Mouse (Mus musculus): Measurements from ENCODE around the gene Chmp5. TPM values are rescaled to one million over a fixed set of nuclear protein-coding genes. Genes with fewer than 3 reads are reported as not detected.

The Chmp5 gene
- 92.7 and 116 TPM in 2 replicates for total RNA-seq (2017)

GRCm38 (mm10) chr4:40948160-40948708 lies at the start of gene Chmp5, which contains the start of gene Bag1:
Gene Chmp5 (plus strand): TSS chr4:40948407.
Gene Bag1 (minus strand): TSS chr4:40948294.
- ATAC-seq (replicated peaks in 1 of 2; ENCODE audit: insufficient read depth in 1 of 2, low FRiP score in 2 of 2, low TSS enrichment in 1 of 2, low read depth in 1 of 2, poor library complexity in 2 of 2, severe bottlenecking in 2 of 2) = peak; percentile 93 to 98

GRCm38 (mm10) chr4:40898476-40899044 lies 49.6 kb upstream of the Chmp5 start:
- no peak for ATAC-seq (replicated peaks in 1 of 2; ENCODE audit: insufficient read depth in 1 of 2, low FRiP score in 2 of 2, low TSS enrichment in 1 of 2, low read depth in 1 of 2, poor library complexity in 2 of 2, severe bottlenecking in 2 of 2)

GRCm38 (mm10) chr4:40899264-40899663 lies 48.9 kb upstream of the Chmp5 start:
- no peak for ATAC-seq (replicated peaks in 1 of 2; ENCODE audit: insufficient read depth in 1 of 2, low FRiP score in 2 of 2, low TSS enrichment in 1 of 2, low read depth in 1 of 2, poor library complexity in 2 of 2, severe bottlenecking in 2 of 2)

GRCm38 (mm10) chr4:40900071-40900470 lies 48.1 kb upstream of the Chmp5 start:
- ATAC-seq (replicated peaks in 1 of 2; ENCODE audit: insufficient read depth in 1 of 2, low FRiP score in 2 of 2, low TSS enrichment in 1 of 2, low read depth in 1 of 2, poor library complexity in 2 of 2, severe bottlenecking in 2 of 2) = no peak

- ATAC-seq (replicated peaks in 1 of 2; ENCODE audit: insufficient read depth in 1 of 2, low FRiP score in 2 of 2, low TSS enrichment in 1 of 2, low read depth in 1 of 2, poor library complexity in 2 of 2, severe bottlenecking in 2 of 2) = no peak
These were observed 47.6 kb upstream of the Chmp5 start for GRCm38 (mm10) chr4:40900612-40901011.

GRCm38 (mm10) chr4:40906298-40906697 lies 41.9 kb upstream of the Chmp5 start:
- ATAC-seq (replicated peaks in 1 of 2; ENCODE audit: insufficient read depth in 1 of 2, low FRiP score in 2 of 2, low TSS enrichment in 1 of 2, low read depth in 1 of 2, poor library complexity in 2 of 2, severe bottlenecking in 2 of 2) = peak; percentile 46 to 58; a peak in 1 of 4 replicates

GRCm38 (mm10) chr4:40908261-40908969 lies 39.8 kb upstream of the Chmp5 start:
- ATAC-seq (replicated peaks in 1 of 2; ENCODE audit: insufficient read depth in 1 of 2, low FRiP score in 2 of 2, low TSS enrichment in 1 of 2, low read depth in 1 of 2, poor library complexity in 2 of 2, severe bottlenecking in 2 of 2) = no peak

- ATAC-seq (replicated peaks in 1 of 2; ENCODE audit: insufficient read depth in 1 of 2, low FRiP score in 2 of 2, low TSS enrichment in 1 of 2, low read depth in 1 of 2, poor library complexity in 2 of 2, severe bottlenecking in 2 of 2) = peak; percentile 47 to 68; a peak in 2 of 4 replicates
These were observed 33.8 kb upstream of the Chmp5 start for GRCm38 (mm10) chr4:40914287-40914867.

- ATAC-seq (replicated peaks in 1 of 2; ENCODE audit: insufficient read depth in 1 of 2, low FRiP score in 2 of 2, low TSS enrichment in 1 of 2, low read depth in 1 of 2, poor library complexity in 2 of 2, severe bottlenecking in 2 of 2) = no peak
These were observed 32.3 kb upstream of the Chmp5 start for GRCm38 (mm10) chr4:40915947-40916346.

- no peak for ATAC-seq (replicated peaks in 1 of 2; ENCODE audit: insufficient read depth in 1 of 2, low FRiP score in 2 of 2, low TSS enrichment in 1 of 2, low read depth in 1 of 2, poor library complexity in 2 of 2, severe bottlenecking in 2 of 2)
These were observed 31.5 kb upstream of the Chmp5 start for GRCm38 (mm10) chr4:40916592-40917155.

GRCm38 (mm10) chr4:40919785-40920184 lies 28.4 kb upstream of the Chmp5 start, which contains the start of gene Spink4:
Gene Spink4 (plus strand): TSS chr4:40920052.
- ATAC-seq (replicated peaks in 1 of 2; ENCODE audit: insufficient read depth in 1 of 2, low FRiP score in 2 of 2, low TSS enrichment in 1 of 2, low read depth in 1 of 2, poor library complexity in 2 of 2, severe bottlenecking in 2 of 2) = peak in 1 of 2 experiments; percentile 49; a peak in 2 of 4 replicates

GRCm38 (mm10) chr4:40920576-40920975 lies 27.6 kb upstream of the Chmp5 start:
- ATAC-seq (replicated peaks in 1 of 2; ENCODE audit: insufficient read depth in 1 of 2, low FRiP score in 2 of 2, low TSS enrichment in 1 of 2, low read depth in 1 of 2, poor library complexity in 2 of 2, severe bottlenecking in 2 of 2) = no peak

GRCm38 (mm10) chr4:40921288-40921687 lies 26.9 kb upstream of the Chmp5 start:
- ATAC-seq (replicated peaks in 1 of 2; ENCODE audit: insufficient read depth in 1 of 2, low FRiP score in 2 of 2, low TSS enrichment in 1 of 2, low read depth in 1 of 2, poor library complexity in 2 of 2, severe bottlenecking in 2 of 2) = no peak

GRCm38 (mm10) chr4:40923087-40923651 lies 25.0 kb upstream of the Chmp5 start:
- no peak for ATAC-seq (replicated peaks in 1 of 2; ENCODE audit: insufficient read depth in 1 of 2, low FRiP score in 2 of 2, low TSS enrichment in 1 of 2, low read depth in 1 of 2, poor library complexity in 2 of 2, severe bottlenecking in 2 of 2)

- no peak for ATAC-seq (replicated peaks in 1 of 2; ENCODE audit: insufficient read depth in 1 of 2, low FRiP score in 2 of 2, low TSS enrichment in 1 of 2, low read depth in 1 of 2, poor library complexity in 2 of 2, severe bottlenecking in 2 of 2)
These were observed 22.6 kb upstream of the Chmp5 start for GRCm38 (mm10) chr4:40925568-40925967.

GRCm38 (mm10) chr4:40929046-40929445 lies 19.2 kb upstream of the Chmp5 start:
- ATAC-seq (replicated peaks in 1 of 2; ENCODE audit: insufficient read depth in 1 of 2, low FRiP score in 2 of 2, low TSS enrichment in 1 of 2, low read depth in 1 of 2, poor library complexity in 2 of 2, severe bottlenecking in 2 of 2) = no peak

- ATAC-seq (replicated peaks in 1 of 2; ENCODE audit: insufficient read depth in 1 of 2, low FRiP score in 2 of 2, low TSS enrichment in 1 of 2, low read depth in 1 of 2, poor library complexity in 2 of 2, severe bottlenecking in 2 of 2) = no peak
These were observed 14.5 kb upstream of the Chmp5 start for GRCm38 (mm10) chr4:40933694-40934093.
